Mouse (Mus musculus) layer of hippocampus, adult 18-20 months (tissue): ENCODE measurements around the gene Gm21731. TPM values are rescaled to one million over a fixed set of nuclear protein-coding genes. Genes with fewer than 3 reads are reported as not detected.
"Not testable (repeated sequence)": the region's sequence is repeated elsewhere in the genome, so short reads cannot be mapped to it uniquely, and the experiment has no call there.

Source experiments
- DNase-seq, 2 experiments: peaks; one replicate each; pipeline ENCODE4 v3.0.0; 2022; ENCODE audit warnings: low spot score in 2 of 2
- long read RNA-seq: library from polyadenylated mRNA; stranded (forward); transcript quantifications from one replicate; pipeline ENCODE4 v2.0.0, GENCODE M21; 2021
- total RNA-seq, 2 experiments: library from RNA; stranded (reverse); gene quantifications; 2 replicates each; pipeline ENCODE4 v1.2.3; 2021

Gene Gm21731
- total RNA-seq, result not detected
- long read RNA-seq, result 0 reads

GRCm38 (mm10) chr13:120238811-120239210 lies at the start of gene Gm21731:
Gene Gm21731 (plus strand): TSS chr13:120239111.
- DNase-seq, result not testable (repeated sequence)

DNA sequence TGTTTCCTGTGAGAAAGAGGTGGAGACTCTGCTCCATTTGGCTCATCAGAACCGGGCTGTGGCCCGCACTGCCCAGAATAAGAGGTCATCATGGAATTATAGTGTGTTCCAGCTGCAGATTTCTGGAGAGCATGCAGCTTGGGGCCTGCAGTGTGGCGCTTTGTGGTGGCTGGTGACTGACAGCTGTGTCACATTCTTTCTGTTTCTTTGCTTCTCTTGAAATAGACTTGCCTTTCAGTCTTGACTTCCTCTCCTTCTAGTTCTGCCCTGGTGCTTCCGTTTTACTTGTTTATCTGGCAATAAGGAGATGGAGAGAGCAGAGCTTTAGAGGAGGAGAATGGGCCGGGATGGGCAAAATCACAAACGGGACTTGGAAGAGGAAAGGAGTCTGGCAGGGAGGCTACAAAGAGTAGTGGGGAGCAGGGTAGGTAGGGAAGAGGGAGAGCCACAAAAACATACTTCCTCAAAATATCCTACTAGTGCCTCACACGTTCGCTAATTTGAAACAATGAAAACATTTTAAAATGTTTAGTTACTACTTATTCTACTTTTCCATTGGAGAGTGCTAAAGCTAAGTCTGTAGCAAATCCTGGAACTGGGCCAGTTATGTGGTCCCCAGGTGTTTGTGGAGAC lies 42.6 kb upstream of the Gm21731 start:
- DNase-seq, result not testable (repeated sequence)

DNA sequence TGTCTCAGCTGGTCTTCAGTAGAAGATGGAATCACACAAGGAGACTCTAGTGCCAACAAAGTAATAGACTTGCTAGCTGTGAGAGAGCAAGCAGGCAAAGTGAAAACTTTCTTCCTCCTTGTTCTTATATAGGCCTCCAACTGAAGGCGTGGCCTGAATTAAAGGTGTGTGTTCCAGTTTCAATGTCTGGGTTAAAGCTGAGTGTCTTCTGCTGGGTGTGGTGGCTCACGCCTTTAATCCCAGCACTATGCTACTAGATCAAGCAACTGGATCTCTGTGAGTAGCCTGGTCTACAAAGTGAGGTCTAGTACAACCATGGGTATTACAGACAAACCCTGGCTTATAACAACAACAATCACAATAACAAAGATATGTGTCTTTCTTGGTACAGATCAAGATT lies 23.1 kb upstream of the Gm21731 start, which contains the start of gene Gm21762:
Gene Gm21762, minus strand, starts transcription at position 101 of the 400 bp plus-strand sequence.
- DNase-seq, result not testable (repeated sequence)

GRCm38 (mm10) chr13:120220922-120221321 lies 18.0 kb upstream of the Gm21731 start:
- DNase-seq, result not testable (repeated sequence)

- DNase-seq, result not testable (repeated sequence)
Observed at GRCm38 (mm10) chr13:120223012-120223659, 15.8 kb upstream of the Gm21731 start.

DNA sequence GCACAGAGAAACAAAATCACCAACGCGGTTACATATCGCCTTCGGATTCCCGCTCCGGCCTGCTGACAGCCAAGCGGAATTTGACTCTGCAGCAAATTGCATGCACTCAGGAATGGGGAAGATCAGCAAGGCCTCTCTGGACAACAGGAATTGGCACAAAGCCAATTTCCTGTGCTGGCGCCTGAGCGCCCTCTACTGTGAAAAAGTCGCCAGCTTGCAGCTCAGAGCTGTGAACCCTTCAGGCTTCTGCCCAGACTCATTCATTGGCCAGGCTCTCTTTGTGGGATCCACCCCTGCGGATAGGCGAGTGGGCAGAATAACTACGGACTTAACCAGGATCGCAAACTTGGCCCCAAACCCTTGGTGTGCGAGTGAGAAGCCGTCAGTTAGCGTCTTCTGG lies 7.1 kb upstream of the Gm21731 start:
- not testable (repeated sequence) for DNase-seq

- DNase-seq, result not testable (repeated sequence)
Observed at GRCm38 (mm10) chr13:120232447-120233049, 6.4 kb upstream of the Gm21731 start.

DNA sequence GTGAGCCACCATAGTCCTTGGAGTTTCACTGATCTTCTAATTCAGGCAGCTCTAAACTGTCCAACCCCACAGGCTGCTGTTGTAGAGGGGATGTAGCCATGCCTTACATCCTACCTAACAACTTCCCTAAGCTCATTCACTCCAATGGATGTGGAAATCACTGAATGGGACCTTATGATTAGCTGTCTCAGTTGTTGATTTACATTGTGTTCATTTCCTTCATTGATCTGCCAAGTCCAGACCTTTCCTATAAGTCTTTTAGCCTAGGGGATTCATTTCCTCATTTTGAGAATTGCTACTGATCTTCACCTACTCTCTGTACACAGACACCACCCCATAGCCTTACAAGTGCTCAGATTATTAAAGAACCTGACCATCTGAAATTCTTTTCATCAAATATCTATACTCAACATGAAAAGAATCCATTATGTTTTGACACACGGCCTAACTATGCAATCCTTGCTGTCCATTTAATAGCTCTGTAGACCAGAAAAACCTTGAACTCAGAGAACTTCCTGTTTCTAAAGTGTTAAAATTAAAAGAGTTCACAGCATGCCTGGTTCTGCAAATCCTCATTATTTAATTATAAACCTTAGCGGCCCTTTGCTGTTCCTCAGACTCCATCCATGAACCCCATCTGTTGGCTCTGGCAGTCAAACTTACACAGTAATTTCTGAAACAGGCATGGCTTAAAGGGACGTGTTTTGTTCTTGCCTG lies 12.5 kb downstream of the Gm21731 start:
- DNase-seq, result not testable (repeated sequence)

DNA sequence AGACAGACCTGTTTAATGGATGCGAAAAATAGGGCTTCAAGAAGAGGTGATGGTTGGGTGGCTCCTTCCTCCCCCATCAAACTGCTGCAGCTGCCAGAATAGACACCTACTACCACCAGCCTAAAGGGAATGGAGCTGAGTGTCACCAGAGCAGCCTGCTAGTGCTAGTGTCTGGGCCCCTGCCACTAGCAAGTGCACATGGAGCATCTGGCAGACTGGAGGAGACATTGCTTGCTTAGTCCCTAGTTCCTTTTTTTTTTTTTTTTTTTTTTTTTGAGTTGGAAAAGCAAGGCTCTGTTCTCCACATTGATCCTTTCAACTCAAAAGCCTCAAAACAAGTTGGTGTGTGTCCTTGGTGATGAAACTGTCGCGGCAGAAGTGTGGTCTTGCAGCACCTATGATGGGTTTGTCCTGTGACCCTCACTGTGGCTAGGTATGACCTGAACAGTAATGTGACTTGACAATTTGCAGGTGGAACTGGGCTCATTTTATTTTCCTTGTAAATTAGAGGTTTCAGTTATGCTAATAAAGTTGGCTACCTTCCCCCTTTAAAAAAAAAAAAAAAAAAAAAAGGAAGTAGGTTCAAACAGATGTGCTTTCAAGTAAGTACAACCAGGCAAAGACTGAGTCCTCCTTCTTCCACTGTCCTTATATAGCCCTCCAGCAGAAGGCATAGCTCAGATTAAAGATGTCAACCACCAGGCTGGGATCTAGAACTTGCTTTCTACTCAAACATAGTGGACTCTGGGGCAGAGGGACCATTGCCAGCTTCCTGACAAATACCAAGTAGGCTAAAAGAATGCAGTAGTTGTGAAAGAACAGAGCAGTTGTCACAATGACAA lies 20.1 kb downstream of the Gm21731 start:
- not testable (repeated sequence) for DNase-seq

GRCm38 (mm10) chr13:120259718-120260117 lies 20.8 kb downstream of the Gm21731 start:
- DNase-seq, result not testable (repeated sequence)

DNA sequence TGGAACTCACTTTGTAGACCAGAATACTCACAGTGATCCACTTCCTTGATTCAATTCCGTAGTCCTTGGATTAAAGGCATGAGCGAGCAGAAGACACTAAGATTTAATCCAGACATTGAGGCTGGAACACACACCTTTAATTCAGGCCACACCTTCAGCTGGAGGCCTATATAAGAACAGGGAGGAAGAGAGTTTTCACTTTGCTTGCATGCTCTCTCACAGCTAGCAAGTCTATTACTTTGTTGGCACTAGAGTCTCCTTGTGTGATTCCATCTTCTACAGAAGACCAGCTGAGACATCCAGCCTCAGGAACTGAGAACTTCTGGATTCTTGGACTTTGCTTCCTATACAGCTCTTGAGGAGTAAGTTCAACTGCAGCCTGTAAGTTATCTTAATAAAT lies 24.0 kb downstream of the Gm21731 start, which contains the start of gene AF067061:
Gene AF067061, plus strand, starts transcription at position 245 of the 400 bp plus-strand sequence.
- not testable (repeated sequence) for DNase-seq

DNA sequence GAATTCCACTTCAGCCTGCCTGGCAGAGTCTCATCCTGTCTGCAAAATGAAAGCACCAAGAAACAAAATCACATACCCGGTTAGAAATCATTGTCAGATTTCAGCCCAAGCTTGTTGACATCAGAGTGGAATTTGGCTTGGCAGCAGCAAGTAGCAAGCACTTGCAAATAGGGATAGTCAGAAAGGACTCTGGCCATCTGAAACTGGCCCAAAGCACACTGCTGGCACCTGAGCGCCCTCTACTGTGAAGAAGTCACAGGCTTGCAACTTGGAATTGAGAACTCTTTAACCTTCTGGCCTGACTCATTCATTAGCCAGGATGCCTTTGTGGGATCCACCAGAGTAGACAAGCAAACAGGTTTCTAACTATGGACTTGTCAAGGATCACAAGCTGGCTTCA lies 38.9 kb downstream of the Gm21731 start:
- DNase-seq, result not testable (repeated sequence)

DNA sequence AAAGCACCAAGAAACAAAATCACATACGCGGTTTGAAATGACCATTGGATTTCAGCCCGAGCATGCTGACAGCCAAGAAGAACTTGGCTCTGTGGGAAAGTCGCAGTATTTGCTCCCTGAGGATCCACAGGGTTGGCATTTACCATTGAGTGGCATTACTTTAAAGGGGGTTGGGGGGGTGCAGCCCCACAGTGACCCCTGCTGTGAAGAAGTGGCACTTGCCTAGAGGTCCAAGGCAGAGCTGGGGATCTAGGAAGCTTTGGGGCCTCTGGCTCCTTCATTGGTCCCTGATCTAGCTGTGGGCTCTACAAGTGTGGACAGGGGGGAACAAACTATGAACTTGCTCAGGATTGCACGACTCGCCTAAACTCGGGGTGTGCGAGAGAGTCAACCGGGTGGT lies 39.9 kb downstream of the Gm21731 start:
- DNase-seq, result no peak

Other genes with a start within 250 kb of the Gm21731 start
- not detected for gene Gm36079, start 212.1 kb upstream of the Gm21731 start, total RNA-seq
- gene Gm21188, start 186.9 kb upstream of the Gm21731 start, total RNA-seq, result under 1 TPM in 1 of 2 experiments, not detected in 1; 0.40 TPM
- gene Gm20767, start 98.9 kb upstream of the Gm21731 start, total RNA-seq, result not detected
- gene Gm21818, start 66.7 kb upstream of the Gm21731 start, total RNA-seq, result not detected
- gene Gm21762, start 23.2 kb upstream of the Gm21731 start, total RNA-seq, result not detected
- gene AF067061, start 24.0 kb downstream of the Gm21731 start, total RNA-seq, result not detected
- gene BC147527, start 61.3 kb downstream of the Gm21731 start, total RNA-seq, result not detected
- not detected for gene Tcstv3, start 77.8 kb downstream of the Gm21731 start, total RNA-seq